Mouse (Mus musculus): ENCODE data around the gene Fgf18. TPM values are rescaled to one million over a fixed set of nuclear protein-coding genes. Genes with fewer than 3 reads are reported as not detected.

Fgf18 gene
- not detected for polyA plus RNA-seq (2017; shearing (Covaris generic))

DNA sequence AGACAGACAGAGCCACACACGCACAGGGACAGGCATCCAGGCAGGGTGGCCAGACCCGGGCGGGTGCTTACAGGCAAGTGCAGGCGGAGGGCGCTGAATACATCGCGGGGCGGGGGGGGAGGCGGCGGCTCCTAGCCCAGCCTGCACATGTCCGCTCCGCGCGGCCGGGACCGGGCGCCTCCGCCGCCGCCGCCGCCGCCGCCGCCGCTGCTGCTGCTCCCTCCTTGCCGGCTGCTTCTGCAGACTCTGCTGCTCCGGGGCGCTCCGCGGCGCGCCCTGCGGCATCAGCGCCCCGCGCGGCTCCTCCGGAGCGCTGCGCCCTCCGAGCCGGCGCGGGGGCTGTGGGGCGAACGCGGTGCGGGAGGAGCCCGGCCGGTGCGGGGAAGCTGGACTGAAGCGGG, at the start of gene Fgf18:
Gene Fgf18 (minus strand): TSS at position 230 of the 401 bp plus-strand sequence.
- peak; percentile 32 for ATAC-seq

DNA sequence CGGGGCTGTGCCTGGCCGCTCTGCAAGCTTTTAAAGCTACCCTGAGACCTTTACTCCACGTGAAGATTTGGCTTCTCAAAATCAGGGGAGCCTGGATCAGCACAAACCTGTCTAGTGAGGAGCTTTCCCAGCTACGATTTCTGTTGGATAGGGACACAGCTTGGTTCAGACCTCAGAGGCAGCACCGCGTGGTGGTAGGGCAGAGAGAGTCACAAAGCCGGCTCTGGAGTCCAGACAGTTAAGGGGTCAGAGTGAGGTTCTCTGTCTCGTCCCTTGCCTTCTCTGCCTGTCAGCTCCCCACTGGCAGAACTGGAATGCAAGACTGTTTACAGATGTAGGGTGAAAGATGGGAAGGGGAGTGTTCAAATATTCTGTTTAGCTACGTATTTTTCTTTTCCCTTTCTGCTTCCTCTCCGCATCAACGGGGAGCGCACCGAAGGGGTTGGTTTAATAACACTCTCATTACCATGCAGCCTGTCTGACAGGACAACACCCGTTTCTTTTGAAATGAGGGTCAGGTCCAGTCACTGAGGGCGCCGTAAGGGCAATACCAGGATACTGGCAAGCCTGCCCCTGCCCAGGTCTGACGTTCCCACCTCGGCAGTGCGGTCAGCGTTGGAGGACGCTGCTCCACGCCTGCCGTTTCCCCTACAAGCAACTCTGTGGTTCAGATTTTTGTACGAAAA, 49.4 kb upstream of the Fgf18 start:
- ATAC-seq = no peak

DNA sequence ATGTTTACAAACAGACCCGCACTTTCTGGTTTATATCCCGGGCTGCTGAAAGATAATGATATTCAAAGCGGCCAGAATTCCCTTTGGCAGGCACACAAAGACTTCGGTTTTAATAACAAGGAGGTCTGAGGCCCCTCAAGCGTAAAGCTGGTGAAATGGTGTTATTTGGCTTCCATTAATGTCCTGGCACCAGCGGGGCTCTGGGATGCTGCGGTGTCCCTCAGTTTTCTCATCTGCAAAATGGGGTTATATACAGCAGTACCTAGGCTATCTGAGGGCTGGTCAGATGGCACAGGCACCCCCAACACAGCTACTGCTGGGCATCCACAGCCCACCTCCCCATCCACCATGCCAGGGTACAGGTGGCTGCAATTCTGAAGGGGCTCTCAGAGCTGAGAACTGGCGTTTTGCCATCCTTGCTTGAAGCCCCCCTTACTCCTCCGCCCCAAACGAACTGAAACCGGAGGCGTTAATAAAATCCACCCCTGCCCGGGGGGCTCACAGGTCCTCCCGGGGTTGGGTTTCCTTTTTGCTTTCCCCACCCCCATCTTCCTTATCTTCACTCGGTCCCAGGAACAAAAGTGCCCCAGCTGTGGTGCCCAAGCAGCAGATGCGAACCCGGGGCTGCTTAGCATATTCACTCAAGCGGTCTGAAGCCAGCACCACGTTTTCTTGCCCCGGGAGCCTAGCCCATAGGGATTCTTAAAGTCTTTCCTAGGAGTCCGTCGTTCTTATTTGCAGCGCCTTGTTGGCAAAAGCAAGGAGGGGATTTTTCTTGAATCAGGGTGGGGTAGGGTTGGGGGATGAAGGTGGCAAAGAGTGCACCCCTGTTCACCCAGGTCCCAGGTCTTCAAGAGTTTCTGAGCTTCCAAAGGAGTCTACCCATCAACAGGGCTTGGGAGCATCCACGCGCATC, 48.6 kb upstream of the Fgf18 start:
- ATAC-seq = no peak

DNA sequence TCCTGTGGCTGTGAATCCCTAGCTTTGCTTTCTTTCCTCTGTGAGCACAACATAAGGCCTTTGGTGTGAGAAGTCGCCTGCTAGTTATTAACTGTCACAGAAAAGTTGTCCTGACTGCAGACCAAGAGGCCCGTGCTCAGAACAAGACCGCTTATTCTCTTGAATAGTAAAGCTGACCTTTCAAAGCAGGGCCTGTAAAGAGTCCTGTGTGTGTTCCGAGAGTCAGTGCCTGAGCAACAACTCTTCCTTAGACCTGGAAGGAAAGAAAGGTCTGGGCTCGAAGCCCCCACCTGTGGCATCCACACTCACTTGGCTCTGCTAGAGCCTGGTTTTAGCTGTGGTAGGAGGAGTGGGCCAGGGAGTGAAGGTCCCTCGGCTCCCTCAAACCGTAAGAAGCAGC, 47.9 kb upstream of the Fgf18 start:
- ATAC-seq = no peak

DNA sequence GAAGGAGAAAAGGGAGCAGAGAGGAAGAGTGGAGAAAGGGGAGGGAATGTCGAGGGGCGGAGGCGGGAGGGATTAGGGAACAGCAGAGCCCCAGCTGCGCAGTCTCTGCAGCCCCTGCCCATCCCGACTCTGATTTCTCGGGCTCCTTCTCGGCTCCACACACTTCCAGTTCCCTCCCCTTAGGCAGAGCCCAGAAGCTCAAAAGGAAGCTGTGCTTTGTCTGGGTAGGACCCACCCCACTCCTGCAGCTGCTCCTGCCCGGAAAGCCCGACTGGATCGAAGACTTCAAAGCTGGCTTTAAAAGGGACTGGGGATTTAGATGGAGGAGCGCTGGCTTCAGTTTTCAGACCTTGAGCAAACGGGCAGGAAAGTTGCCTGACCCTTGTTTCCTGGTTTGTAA, 46.5 kb upstream of the Fgf18 start:
- no peak for ATAC-seq

DNA sequence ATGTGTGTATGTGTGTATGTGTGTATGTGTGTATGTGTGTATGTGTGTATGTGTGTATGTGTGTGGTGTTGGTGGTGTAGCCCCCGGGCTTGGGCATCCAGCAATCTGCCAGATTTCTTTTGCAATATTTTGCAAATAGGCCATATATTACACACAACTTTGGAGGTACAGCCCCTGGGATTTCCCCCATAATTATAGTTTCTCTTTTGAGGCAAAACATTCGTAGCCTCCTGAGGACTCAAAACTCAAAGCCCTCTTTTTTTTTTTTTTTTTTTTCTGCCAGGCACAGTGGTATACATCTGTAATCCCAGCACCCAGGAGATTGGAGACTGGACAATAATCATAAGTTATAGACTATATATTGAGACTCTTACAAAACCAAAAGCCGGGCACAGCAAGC, 34.6 kb upstream of the Fgf18 start:
- peak; percentile 77 for ATAC-seq

DNA sequence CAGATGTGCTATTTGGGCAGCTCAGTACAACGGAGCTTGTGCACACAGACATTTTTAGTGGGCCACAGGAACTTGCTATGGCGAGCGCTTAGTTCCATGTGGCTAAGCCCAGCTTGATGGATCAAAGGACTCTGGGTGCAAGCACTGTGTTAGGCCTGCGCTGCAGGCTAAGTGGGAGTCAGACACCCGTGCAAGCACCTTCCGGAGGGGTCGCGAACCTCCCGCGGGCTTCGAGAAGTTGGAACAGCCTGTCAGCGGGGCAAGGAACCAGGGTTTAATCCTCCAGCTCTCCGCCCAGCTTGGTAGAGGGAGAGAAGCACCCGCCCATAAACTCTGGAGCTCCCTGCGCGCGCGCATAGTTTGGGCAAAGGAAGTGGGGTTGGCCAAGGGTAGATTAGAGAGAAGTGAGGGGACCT, 33.5 kb upstream of the Fgf18 start:
- ATAC-seq = no peak

DNA sequence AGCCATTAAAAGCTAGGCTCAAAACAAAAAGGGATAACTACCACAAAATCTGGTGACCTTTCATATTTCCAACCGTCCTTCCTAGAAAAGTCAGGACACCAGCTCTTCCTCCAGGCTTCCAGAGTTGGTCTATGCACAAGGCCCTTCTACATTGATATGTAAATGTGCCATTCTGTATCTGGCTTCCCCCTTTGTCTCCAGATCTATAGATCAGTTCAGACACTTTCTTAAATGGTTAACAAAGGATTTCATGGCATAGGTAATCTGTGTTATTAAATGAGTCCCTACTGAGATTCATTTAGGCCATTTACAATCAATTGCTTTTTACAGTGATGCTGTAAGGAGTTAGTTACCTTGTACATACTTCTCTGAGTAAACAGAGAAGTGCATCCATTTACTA, 32.6 kb upstream of the Fgf18 start:
- no peak for ATAC-seq

DNA sequence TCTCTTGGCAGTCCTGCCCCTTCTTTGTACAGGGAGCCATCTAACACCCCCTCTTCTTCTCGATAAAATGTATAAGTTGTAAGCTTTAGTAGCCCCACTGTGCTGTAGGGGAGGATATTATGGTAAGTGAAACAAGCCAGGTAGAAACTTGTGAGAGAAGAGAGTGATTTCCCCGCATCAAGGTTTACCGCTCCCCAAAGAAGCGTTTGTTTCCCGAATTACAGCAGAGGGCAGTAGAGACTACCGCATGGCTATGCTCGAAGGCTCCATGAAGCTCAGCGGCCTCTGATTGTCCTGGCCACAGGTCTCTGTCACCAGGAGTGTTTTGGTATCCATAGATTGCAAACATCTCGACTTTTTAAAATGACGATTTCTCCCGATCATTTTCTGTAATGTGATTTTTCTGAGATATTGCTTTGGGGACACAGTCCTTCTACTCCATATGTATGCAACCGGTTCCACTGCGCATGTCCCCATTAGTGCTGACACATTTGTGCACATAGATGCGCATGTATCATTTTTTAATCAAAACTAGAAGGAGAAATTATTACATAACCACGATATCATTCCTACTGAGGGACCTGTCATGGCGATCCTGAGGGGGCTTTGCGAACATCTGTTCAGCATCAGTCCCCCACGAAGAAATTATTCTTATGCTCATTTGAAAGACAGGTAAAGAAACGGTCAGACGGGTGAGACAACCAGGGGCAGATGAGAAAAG, 29.5 kb upstream of the Fgf18 start:
- no peak for ATAC-seq

DNA sequence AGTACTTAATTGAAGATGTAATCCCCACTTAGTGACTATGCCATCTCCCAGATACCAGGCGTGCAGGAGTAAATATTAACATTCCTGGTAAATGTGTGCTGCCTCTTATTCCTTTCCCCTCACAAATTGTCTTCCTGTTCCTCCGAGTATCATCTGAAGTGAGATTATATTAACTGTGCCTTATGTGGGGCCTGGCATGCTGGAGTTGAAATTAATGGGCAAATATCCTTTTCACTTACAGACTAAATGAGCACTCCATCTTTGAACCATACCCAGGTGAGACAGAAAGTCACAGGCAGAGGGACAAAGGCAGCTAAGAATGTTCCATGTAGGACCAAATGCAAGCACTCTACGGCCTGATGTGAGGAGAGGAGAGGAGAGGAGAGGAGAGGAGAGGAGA, 28.6 kb upstream of the Fgf18 start:
- no peak for ATAC-seq

DNA sequence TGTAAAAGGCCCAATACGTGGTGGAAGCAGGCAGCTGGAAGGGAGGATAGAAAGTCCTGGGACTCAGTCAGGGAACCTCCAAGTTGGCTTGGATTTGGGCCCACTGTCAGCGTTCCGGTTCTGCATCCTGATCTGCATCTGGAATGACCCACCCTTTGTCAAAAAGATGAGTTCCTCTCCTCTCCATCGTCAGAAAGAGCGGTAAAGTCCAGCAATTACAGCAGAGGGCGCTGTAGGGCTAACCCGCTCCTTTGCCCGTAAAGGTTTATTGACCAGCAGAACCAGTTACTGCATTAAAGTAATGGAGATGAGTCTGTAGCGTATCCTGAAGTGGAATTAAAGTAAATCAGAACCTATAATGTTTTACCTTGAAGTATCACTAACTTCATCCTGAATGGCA, 23.3 kb upstream of the Fgf18 start:
- no peak for ATAC-seq

DNA sequence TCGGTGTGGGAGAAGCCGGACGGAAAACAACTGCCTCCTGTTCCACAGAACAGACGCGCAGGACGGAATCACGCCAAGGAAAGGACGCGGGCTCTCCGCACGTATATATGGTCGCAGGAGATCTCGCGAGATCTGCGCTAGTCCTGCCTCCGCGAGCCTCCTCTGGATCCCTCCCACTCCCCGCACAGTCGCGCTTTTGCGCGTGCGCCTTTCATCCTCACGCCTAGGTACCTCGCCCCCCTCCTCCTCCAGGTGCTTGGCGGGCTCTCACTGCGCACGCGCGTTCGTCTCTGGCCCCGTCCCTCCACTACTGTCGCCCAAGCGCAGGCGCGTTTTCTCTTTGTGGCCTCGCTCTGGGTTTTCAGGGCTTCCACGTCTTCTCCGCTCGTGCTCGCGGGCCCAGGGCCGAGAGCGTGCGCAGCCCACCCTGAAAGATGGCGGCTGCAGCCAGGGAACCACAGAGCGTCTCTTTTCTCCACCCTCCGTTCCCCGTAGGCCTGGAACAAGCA, 15.9 kb upstream of the Fgf18 start, which contains the start of gene Npm1:
Gene Npm1 (minus strand): TSS at position 209 of the 509 bp plus-strand sequence.
- ATAC-seq = peak; percentile 89

DNA sequence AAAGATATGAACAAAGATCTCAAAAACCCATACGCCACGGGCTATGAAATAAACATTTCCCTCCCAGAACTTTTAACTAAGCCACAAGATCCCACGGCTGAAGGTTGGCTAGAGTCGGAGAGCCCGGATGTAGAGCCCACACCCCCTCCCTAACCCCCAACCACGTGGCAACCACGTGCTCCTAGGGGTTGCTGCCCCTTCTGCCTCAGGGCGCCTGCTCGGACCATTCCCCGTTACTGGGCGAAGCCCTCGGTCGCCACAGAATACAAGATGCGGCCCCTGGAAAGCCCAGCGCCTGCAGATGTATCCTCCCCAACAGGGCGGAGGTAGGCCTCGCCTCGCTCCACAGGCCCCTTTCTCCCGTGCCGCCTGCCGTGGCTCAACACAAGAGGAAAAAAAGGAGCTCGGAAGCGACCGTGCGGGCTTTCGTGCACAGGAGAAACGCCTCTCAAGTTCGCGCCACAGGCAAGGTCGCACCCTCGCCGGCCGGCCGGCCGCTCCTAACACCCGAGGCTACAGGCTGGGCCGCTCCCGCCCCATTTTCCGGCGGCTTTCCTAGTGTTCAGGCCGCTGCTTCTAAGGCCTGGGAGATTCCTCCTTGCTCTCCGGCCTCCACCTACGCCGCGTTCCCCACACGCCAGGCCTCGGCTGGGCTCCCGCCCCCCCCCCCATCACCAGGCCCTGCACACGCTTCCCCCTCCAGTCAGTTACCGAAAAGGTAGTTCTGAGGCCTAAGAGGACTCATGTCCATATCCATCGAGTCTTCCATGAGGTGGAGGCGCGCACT, 15.2 kb upstream of the Fgf18 start:
- ATAC-seq = peak; percentile 61

DNA sequence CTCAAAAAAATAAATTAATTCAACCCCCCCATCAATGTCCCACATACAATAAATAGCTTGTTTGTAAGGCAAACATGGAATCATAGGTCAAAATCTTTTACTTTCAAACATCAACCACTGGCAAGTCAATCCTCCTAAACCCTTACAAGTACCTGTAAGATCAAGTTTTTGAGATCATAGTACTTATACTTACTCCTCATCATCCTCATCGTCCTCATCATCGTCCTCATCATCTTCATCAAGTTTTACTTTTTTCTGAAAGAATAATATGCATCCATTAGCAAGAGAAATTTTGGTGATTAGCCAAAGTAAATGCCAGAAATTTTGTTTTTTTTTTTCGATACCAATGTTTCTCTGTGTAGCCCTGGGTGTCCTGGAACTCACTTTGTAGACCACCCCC, 12.5 kb upstream of the Fgf18 start:
- no peak for ATAC-seq

DNA sequence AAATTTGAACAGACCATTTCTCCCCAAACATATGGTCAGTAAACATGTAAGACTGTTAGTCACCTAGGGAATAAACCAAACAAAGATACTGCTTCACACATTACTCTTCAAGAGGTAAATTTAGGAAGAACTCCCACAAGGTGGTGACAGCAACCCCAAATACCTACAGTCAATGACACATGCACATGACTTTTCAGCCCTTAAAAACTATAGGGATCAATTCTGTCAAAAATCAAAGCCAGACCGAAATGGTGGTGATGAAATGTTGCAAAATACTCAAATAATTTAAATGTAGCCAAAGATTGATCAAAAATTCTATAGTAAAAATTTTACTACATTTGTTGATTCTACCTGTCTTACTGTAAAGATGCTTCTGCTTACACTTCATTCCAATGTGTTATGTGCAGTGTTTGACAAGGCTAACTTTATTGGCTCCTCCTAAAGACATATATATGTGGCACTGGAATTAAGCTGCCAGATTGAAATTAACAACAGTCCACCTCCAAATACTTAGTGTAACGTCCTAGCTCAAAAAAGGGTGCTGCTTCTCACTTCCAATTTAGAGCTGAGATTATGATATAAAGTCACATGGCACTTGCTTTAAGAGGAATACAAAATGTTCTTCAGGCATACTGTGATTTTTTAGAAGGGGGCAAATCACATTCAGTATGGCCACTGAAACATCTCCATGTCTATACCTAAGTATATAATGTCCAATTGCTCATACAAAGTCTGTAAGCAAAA, 10.4 kb upstream of the Fgf18 start:
- ATAC-seq = no peak

DNA sequence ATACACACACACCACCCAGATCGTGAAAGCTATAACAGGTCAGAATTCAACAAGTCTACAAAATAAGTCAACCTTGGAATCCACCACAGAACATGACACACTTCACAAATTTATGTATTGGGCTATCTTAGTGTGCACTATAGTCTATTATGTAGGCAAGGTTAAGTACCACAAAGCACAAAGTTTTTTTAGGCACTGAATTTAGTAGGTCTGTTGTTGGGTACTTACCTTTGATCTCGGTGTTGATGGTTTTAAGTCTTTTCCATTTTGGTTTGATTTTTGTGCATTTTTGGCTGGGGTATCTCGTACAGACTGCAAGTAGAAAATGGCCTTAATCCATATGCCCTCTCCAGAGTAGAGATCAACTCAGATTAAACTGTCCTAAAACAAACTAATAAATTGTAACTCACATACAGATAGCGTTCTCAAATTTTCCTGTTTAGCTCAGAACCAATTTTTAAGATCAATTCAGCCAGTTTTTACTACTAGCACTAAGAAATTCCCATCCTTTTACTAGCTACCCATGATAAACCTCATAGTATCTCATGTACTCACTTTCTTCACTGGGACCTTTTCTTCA, 9.3 kb upstream of the Fgf18 start:
- ATAC-seq = no peak

DNA sequence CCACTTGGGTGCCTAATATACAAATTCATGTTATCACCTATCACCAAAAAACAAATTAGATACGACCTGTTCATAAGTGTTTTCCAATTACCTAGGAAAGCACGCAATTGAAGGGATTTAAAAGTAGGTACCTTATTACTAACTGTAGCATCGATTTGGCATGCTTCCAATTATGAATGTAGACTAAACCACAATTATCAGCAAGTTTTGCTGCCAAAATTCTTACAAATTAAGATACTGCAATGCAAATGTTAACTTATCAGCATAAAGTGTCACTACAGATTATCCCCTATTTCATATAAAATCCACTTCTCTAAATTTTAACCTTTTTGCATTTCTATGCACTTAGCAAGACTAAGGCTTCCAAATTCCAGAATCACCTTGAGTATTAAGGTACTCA, 7.3 kb upstream of the Fgf18 start:
- no peak for ATAC-seq

DNA sequence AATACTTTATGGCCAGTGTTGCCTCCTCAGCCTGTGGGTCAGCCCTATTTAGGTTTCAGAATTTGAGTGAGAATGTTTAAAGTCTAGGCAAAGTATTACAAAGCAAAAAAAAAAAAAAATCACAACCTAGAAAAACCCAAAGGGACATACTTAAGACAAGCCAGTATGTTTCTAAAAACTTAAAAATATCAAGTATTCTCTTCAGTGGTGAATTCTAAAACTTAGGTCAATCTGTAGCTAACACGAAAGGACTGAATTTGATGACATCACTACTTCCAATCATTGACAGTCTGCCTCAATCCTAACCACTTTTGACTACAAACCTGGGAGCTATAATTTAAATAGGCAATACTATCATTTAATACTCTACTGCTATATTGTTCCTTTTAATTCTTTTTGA, 5.8 kb upstream of the Fgf18 start:
- ATAC-seq = no peak

DNA sequence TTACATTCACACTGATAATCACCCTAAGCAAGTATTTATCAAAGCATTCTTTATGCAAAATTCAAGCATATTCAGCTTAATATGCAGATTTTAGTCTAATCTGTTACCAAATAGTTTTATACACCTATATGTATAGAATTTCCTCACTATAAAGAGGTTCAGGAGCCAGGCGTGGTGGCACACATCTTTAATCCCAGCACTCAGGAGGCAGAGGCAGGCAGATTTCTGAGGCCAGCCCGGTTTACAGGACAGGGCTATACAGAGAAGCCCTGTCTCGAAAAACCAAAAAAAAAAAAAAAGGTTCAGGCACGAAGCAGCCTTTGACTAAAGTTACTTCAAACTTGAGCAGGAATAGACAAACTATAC, 4.6 kb upstream of the Fgf18 start:
- no peak for ATAC-seq

DNA sequence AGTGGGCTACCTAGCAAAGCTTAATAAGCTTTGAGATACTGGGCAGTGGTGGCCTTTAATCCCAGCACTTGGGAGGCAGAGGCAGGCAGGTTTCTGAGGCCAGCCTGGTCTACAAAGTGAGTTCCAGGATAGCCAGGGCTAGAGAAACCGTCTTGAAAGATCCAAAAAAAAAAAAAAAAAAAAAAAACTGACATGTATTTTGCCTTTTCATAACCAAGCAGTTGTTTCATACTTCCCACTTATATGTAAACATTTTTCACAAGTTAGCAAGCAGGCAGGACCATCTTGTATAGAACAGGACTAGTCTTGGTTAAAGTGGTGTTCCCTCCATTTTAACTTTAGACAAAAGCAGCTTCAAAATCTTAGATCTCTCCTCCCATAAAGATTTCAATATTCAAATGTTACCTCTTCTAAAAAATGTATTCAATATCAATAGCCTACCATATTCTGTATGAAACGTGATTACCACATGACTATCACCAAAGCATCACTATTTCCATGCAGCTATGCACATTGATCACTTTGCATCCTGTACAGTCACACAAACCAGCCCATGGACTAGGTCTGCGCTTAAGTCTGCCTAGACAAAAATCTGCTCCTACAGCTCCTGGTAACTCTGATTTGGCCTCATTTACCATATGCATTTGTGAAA, 4.1 kb upstream of the Fgf18 start:
- ATAC-seq = no peak

DNA sequence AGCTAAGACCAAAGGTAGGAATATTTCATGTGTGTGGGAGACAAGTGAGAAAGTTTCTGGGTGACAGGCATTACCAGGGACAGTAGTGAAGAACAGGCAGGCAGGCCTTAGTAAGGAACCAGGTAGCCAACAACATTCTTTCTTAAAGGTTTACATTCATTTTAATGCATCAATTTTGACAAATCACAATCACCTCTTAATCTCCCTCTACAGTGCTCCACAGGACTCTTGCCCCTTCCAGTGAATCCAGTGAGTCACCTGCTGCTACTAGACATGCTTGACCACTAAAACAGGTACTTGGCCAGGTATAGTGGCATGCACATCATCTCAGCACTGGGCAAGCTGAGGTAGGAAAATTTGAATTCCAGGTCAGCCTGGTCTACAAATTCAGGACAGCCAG, 3.2 kb upstream of the Fgf18 start:
- ATAC-seq = no peak

Data from CD4-positive, CD25-positive, alpha-beta regulatory T cell, adult 4 months (primary cell).